Mouse (Mus musculus): ENCODE results near the gene Dcbld2. TPM values are rescaled to one million over a fixed set of nuclear protein-coding genes. Genes with fewer than 3 reads are reported as not detected.
A peak's percentile ranks its signal among the peaks of the same experiment; 100 is the strongest.

Gene Dcbld2
- polyA plus RNA-seq, 1 experiment from 2014 or later: 9.2 TPM

GRCm38 (mm10) chr16:58502566-58502965 lies 94.3 kb downstream of the Dcbld2 start:
- Histone ChIP-seq H3K27me3 (replicated peaks; ENCODE audit: control insufficient read depth, insufficient read depth, low read length) (no peaks in the 10 kb centered on the region), H3K4me2 (ENCODE audit: low read length) (no peak overlapping the region), H3K27ac (ENCODE audit: low read depth) (peak overlapping the region; percentile 12; the same call in 1 of the 2 replicates), H3K4me3 (ENCODE audit: low read depth, low read length) (no peak overlapping the region), H3K4me1 (replicated peaks; ENCODE audit: control insufficient read depth, insufficient read depth, low read length) (peaks cover 17% of the 10 kb centered on the region), H3K9ac (ENCODE audit: low read length) (no peak overlapping the region), H3K36me3 (ENCODE audit: control insufficient read depth, insufficient read depth, low read length) (no peaks in the 10 kb centered on the region), H3K9me3 (ENCODE audit: control insufficient read depth, low read length) (no peaks in the 10 kb centered on the region)
- DNase-seq (ENCODE audit: low spot score) (no peak), ATAC-seq (replicated peaks; ENCODE audit: low FRiP score, low TSS enrichment, low read depth) (no peak)
- 47% methylated on average over 6 of the region's 6 CpGs for WGBS

GRCm38 (mm10) chr16:58504945-58505344 lies 96.7 kb downstream of the Dcbld2 start:
- Histone ChIP-seq H3K9ac (ENCODE audit: low read length) (no peak overlapping the region), H3K9me3 (ENCODE audit: control insufficient read depth, low read length) (no peaks in the 10 kb centered on the region), H3K36me3 (ENCODE audit: control insufficient read depth, insufficient read depth, low read length) (no peaks in the 10 kb centered on the region), H3K27me3 (replicated peaks; ENCODE audit: control insufficient read depth, insufficient read depth, low read length) (no peaks in the 10 kb centered on the region), H3K27ac (ENCODE audit: low read depth) (no peak overlapping the region), H3K4me3 (ENCODE audit: low read depth, low read length) (no peak overlapping the region), H3K4me2 (ENCODE audit: low read length) (no peak overlapping the region), H3K4me1 (replicated peaks; ENCODE audit: control insufficient read depth, insufficient read depth, low read length) (peaks cover 13% of the 10 kb centered on the region)
- ATAC-seq (replicated peaks; ENCODE audit: low FRiP score, low TSS enrichment, low read depth) (no peak), DNase-seq (ENCODE audit: low spot score) (no peak)

GRCm38 (mm10) chr16:58512181-58512761 lies 104.0 kb downstream of the Dcbld2 start:
- Histone ChIP-seq H3K4me2 (ENCODE audit: low read length) (peak overlapping the region; percentile 18), H3K27ac (ENCODE audit: low read depth) (no peak overlapping the region), H3K36me3 (ENCODE audit: control insufficient read depth, insufficient read depth, low read length) (no peaks in the 10 kb centered on the region), H3K9me3 (ENCODE audit: control insufficient read depth, low read length) (no peaks in the 10 kb centered on the region), H3K4me3 (ENCODE audit: low read depth, low read length) (no peak overlapping the region), H3K27me3 (replicated peaks; ENCODE audit: control insufficient read depth, insufficient read depth, low read length) (no peaks in the 10 kb centered on the region), H3K4me1 (replicated peaks; ENCODE audit: control insufficient read depth, insufficient read depth, low read length) (peaks cover 19% of the 10 kb centered on the region), H3K9ac (ENCODE audit: low read length) (no peak overlapping the region)
- 16% methylated on average over 9 of the region's 9 CpGs for WGBS
- peak; percentile 54; the same call in 1 of the 2 replicates for ATAC-seq (replicated peaks; ENCODE audit: low FRiP score, low TSS enrichment, low read depth)
- no peak for DNase-seq (ENCODE audit: low spot score)

- Histone ChIP-seq H3K9me3 (ENCODE audit: control insufficient read depth, low read length) (no peaks in the 10 kb centered on the region), H3K4me2 (ENCODE audit: low read length) (no peak overlapping the region), H3K4me3 (ENCODE audit: low read depth, low read length) (no peak overlapping the region), H3K36me3 (ENCODE audit: control insufficient read depth, insufficient read depth, low read length) (no peaks in the 10 kb centered on the region), H3K27me3 (replicated peaks; ENCODE audit: control insufficient read depth, insufficient read depth, low read length) (no peaks in the 10 kb centered on the region), H3K27ac (ENCODE audit: low read depth) (0 out of 2 replicates have a peak overlapping the region, but pooled peaks have one; percentile 34), H3K4me1 (replicated peaks; ENCODE audit: control insufficient read depth, insufficient read depth, low read length) (peaks cover 19% of the 10 kb centered on the region), H3K9ac (ENCODE audit: low read length) (no peak overlapping the region)
- ATAC-seq (replicated peaks; ENCODE audit: low FRiP score, low TSS enrichment, low read depth) (no peak), DNase-seq (ENCODE audit: low spot score) (no peak)
- WGBS: 51% methylated on average over 3 of the region's 3 CpGs
These were observed 104.6 kb downstream of the Dcbld2 start for GRCm38 (mm10) chr16:58512887-58513286.

GRCm38 (mm10) chr16:58513755-58514154 lies 105.5 kb downstream of the Dcbld2 start:
- Histone ChIP-seq H3K9ac (ENCODE audit: low read length) (no peak overlapping the region), H3K9me3 (ENCODE audit: control insufficient read depth, low read length) (no peaks in the 10 kb centered on the region), H3K27me3 (replicated peaks; ENCODE audit: control insufficient read depth, insufficient read depth, low read length) (no peaks in the 10 kb centered on the region), H3K36me3 (ENCODE audit: control insufficient read depth, insufficient read depth, low read length) (no peaks in the 10 kb centered on the region), H3K27ac (ENCODE audit: low read depth) (no peak overlapping the region), H3K4me1 (replicated peaks; ENCODE audit: control insufficient read depth, insufficient read depth, low read length) (peaks cover 19% of the 10 kb centered on the region), H3K4me2 (ENCODE audit: low read length) (no peak overlapping the region), H3K4me3 (ENCODE audit: low read depth, low read length) (no peak overlapping the region)
- DNase-seq (ENCODE audit: low spot score): no peak
- ATAC-seq (replicated peaks; ENCODE audit: low FRiP score, low TSS enrichment, low read depth): no peak
- whole genome bisulfite sequencing: 41% methylated on average over 6 of the region's 6 CpGs

- Histone ChIP-seq H3K9ac (ENCODE audit: low read length) (no peak overlapping the region), H3K4me3 (ENCODE audit: low read depth, low read length) (no peak overlapping the region), H3K9me3 (ENCODE audit: control insufficient read depth, low read length) (no peaks in the 10 kb centered on the region), H3K4me1 (replicated peaks; ENCODE audit: control insufficient read depth, insufficient read depth, low read length) (peaks cover 19% of the 10 kb centered on the region), H3K4me2 (ENCODE audit: low read length) (no peak overlapping the region), H3K27me3 (replicated peaks; ENCODE audit: control insufficient read depth, insufficient read depth, low read length) (no peaks in the 10 kb centered on the region), H3K27ac (ENCODE audit: low read depth) (no peak overlapping the region), H3K36me3 (ENCODE audit: control insufficient read depth, insufficient read depth, low read length) (no peaks in the 10 kb centered on the region)
- no peak for ATAC-seq (replicated peaks; ENCODE audit: low FRiP score, low TSS enrichment, low read depth)
- no peak for DNase-seq (ENCODE audit: low spot score)
- WGBS: 71% methylated on average over 9 of the region's 9 CpGs
These were observed 106.3 kb downstream of the Dcbld2 start for GRCm38 (mm10) chr16:58514565-58514964.

- H3K36me3 ChIP-seq (ENCODE audit: control insufficient read depth, insufficient read depth, low read length): no peaks in the 10 kb centered on the region
- no peak for ATAC-seq (replicated peaks; ENCODE audit: low FRiP score, low TSS enrichment, low read depth)
- no peaks in the 10 kb centered on the region for H3K9me3 ChIP-seq (ENCODE audit: control insufficient read depth, low read length)
- no peak overlapping the region for H3K4me3 ChIP-seq (ENCODE audit: low read depth, low read length)
- H3K27ac ChIP-seq (ENCODE audit: low read depth): no peak overlapping the region
- no peaks in the 10 kb centered on the region for H3K27me3 ChIP-seq (replicated peaks; ENCODE audit: control insufficient read depth, insufficient read depth, low read length)
- H3K9ac ChIP-seq (ENCODE audit: low read length): no peak overlapping the region
- 95% methylated on average over 2 of the region's 2 CpGs for WGBS
- no peak for DNase-seq (ENCODE audit: low spot score)
- H3K4me1 ChIP-seq (replicated peaks; ENCODE audit: control insufficient read depth, insufficient read depth, low read length): peaks cover 16% of the 10 kb centered on the region
- no peak overlapping the region for H3K4me2 ChIP-seq (ENCODE audit: low read length)
These were observed 107.9 kb downstream of the Dcbld2 start for GRCm38 (mm10) chr16:58516161-58516560.

- H3K4me3 ChIP-seq (ENCODE audit: low read depth, low read length): no peak overlapping the region
- WGBS: 88% methylated on average over 7 of the region's 7 CpGs
- H3K9ac ChIP-seq (ENCODE audit: low read length): no peak overlapping the region
- no peaks in the 10 kb centered on the region for H3K27me3 ChIP-seq (replicated peaks; ENCODE audit: control insufficient read depth, insufficient read depth, low read length)
- H3K4me1 ChIP-seq (replicated peaks; ENCODE audit: control insufficient read depth, insufficient read depth, low read length): peaks cover 12% of the 10 kb centered on the region
- H3K27ac ChIP-seq (ENCODE audit: low read depth): no peak overlapping the region
- no peak for ATAC-seq (replicated peaks; ENCODE audit: low FRiP score, low TSS enrichment, low read depth)
- no peaks in the 10 kb centered on the region for H3K9me3 ChIP-seq (ENCODE audit: control insufficient read depth, low read length)
- no peak overlapping the region for H3K4me2 ChIP-seq (ENCODE audit: low read length)
- DNase-seq (ENCODE audit: low spot score): no peak
- H3K36me3 ChIP-seq (ENCODE audit: control insufficient read depth, insufficient read depth, low read length): no peaks in the 10 kb centered on the region
These were observed 108.9 kb downstream of the Dcbld2 start for GRCm38 (mm10) chr16:58516960-58517798.
